Mouse (Mus musculus): ENCODE measurements around the gene Serinc3.
"Not testable (repeated sequence)": the region's sequence is repeated elsewhere in the genome, so short reads cannot be mapped to it uniquely, and the experiment has no call there.

Gene Serinc3

DNA sequence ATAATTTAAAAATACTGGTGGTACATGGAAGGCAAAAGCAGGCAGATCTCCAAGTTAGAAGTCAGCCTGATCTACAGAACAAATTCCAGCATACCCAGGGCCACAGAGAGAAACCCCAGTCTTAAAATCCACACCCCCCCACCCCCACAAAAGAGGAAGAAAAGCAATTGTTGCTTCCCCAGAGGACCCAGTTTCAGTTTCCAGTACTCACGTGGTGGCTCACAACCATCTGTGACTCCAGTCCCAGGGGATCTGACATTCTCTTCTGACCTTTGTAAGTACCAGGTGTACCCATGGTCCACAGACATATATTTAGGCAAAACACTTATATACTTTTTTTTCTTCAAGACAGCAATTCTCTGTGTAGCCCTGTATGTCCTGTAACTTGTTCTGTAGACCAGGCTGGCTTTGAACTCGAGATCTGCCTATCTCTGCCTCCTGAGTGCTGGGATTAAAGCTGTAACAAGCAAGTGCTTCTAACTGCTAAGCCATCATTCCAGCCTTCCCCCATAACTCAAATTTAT, 17.8 kb upstream of the Serinc3 start:
- peak; percentile 64 for DNase-seq (ENCODE audit: low read depth, low spot score)

- no peak for DNase-seq (ENCODE audit: low read depth, low spot score)
Observed at GRCm38 (mm10) chr2:163662076-163662475, 17.1 kb upstream of the Serinc3 start.

GRCm38 (mm10) chr2:163661371-163661850, 16.5 kb upstream of the Serinc3 start:
- DNase-seq (ENCODE audit: low read depth, low spot score): peak; percentile 61

GRCm38 (mm10) chr2:163660103-163660701, 15.3 kb upstream of the Serinc3 start:
- DNase-seq (ENCODE audit: low read depth, low spot score): no peak

DNA sequence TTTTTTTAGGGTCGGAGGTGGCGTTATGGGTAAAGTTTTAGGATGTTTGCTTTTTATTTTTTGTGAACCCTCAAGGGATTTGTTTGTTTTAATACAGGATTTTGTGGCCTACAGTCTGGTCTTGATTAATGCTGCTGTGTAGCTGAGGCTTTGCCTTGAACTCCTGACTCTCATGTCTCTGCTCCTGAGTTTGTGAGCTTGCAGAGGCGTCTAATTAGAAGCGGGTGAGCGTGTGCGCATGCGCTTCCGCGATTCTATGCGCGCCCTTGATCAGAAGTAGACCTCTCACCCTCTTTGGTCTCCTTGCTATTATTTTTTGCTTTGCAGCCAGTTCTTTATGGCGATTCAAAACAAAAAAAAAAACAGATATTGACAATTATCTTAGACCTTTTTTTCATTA, 14.5 kb upstream of the Serinc3 start:
- DNase-seq (ENCODE audit: low read depth, low spot score): no peak

DNA sequence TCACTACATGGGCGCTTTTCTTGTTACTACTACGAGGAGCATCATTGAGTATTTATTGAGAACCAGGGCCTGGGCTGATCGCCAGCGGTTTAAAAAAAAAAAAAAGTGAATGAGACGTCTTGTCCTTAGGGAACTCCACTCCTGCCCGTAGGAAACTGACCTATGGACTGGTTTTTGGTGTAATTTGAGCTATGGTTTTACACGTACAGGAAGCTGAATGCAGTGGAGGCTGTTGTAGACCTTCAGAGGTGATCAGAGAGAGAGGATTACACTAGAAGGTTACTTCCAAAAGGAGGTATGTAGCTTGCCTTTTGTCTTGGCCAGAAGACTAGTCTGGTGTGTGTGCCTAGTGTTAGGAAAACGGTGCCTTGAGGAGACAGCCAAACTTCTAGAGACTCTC, 14.0 kb upstream of the Serinc3 start:
- no peak for DNase-seq (ENCODE audit: low read depth, low spot score)

DNA sequence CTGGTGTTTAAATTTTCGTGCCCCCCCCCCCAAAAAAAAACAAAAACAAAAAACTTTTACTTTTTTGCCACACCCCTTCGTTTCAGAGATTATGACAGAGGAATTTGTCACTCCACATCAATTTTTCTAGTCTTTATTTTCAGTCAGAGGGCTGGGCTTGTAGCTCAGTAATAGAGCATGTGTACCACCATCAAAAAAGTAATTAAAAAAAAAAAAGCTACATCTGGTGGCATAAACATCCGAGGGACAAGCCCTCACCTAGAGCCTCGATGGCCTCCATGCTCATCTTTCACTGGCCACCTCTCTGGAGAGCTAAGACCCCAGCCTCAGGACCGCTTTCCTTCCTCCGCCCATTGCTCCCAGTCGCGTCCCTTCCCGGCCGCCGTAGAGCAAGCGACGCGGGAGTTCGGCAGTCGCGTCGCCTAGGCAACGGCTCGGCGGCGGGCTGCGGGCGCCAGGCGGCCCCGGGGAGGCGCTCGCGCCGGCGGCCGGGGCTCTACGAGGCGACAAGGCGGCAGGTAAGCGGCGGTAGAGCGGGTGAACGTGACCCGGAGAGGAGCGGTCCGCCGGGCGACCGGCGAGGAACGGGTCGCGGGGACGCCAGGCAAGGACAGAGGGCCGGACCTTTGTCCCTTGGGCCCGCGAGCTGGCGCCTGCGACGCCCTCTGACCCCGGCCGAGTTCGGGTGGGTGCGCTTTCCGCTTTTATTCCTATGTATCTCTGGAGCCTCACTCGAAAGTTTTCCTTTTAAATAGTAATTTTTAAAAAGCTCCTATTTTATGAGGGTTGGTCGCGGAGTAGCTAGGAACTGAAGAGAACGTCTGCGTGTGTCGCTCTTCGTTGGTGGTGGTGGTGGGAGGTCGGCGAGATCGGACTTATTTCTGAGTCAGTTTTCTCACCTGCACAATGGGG, 13.3 kb upstream of the Serinc3 start, which contains the start of gene Pkig:
Gene Pkig (plus strand): TSS at position 412 of the 912 bp plus-strand sequence.
- DNase-seq (ENCODE audit: low read depth, low spot score): peak; percentile 80

DNA sequence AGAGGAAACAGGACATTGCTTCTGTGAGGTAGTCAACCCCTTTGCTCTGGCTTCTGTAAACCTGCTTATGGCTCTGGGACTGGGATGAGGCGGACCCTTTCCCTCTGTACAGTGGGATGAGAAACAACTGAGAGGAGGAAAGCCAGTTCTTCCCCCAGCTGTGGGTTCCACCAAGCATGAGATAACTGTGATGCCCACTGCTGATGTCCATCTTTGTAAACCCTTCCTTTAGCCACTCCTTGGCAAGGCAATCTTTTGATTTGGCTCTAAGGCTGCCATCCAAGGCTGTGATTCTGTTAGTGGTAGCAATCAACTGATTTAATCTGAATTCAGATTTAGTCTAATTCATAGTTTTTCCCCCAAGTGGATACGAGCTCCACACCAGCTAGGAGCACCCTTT, 12.6 kb upstream of the Serinc3 start:
- no peak for DNase-seq (ENCODE audit: low read depth, low spot score)

DNA sequence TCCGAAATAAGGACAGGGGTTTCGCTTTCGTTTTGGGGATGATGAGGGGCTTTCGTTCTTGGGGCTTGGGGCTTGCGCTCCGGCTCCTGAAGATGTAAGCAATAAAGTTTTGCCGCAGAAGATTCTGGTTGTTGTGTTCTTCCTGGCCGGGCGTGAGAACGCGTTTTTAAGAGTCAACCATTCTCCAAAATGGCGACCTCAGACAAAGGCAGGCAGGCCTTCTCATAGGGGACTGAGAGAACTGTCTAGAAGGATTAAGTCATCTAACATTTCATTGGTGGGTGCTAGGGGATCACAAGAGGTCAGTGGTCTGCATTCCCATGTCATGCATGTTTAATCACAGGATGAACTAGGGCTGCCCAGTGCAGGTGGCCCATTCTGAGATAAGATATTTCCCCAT, 10.8 kb upstream of the Serinc3 start:
- not testable (repeated sequence) for DNase-seq (ENCODE audit: low read depth, low spot score)

- no peak for DNase-seq (ENCODE audit: low read depth, low spot score)
Observed at GRCm38 (mm10) chr2:163646461-163647080, 1.6 kb upstream of the Serinc3 start.

DNA sequence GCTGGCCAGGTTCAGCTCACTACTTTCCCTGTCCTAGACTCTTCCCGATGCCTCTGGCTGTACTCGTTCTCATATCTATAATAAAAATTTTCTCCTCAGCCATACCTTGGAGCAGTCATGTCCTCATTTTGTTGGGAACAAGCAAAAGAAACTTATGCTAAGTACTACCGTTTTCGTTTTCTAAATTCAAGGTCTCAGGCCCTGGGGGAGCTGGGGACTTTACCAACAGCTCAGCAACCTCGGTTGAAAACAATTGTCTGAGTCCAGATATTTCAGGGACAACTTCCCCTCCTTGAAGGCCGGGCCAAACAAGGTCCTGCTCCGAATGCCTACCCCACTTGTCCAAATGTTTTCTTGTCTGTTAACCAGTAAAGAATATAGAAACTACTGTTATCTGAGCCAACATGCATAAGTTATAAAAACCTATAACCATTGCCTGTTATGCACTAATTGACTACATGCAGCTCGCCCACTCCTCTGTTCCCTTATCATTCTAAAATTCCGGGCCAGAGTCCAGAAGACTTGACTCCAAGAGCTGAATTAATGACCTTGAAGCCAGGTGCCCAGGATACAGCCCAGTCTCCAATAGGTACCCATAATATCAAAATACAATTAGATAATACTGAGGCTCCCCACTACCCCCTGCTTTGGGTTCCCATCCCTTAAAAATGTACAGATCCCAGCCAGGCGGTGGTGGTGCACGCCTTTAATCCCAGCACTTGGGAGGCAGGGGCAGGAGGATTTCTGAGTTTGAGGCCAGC, 949 bp upstream of the Serinc3 start:
- DNase-seq (ENCODE audit: low read depth, low spot score): no peak

- DNase-seq (ENCODE audit: low read depth, low spot score): no peak
Observed at GRCm38 (mm10) chr2:163644047-163644446, 884 bp downstream of the Serinc3 start.

DNA sequence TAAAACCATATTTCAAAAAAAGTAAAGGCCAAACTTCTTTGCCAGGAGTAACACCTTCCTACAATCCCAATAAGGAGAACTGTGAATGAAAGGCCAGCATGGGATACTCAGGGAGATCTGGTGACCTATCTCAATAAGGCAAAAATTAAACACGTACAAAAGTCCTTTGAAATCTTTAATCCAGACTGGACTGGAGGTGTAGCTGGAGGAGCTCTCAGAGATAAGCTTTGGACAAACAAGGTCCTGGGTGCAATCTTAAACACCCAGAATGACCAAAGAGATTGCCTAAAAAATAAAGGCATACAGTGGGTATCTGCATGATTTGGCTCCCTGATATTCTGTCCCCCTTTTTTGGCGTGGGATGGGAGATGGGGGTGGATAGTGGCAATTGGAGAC, 1.4 kb downstream of the Serinc3 start:
- DNase-seq (ENCODE audit: low read depth, low spot score): no peak

- peak; percentile 84 for DNase-seq (ENCODE audit: low read depth, low spot score)
Observed at GRCm38 (mm10) chr2:163642685-163643575, 2.0 kb downstream of the Serinc3 start.

GRCm38 (mm10) chr2:163641681-163642080, 3.2 kb downstream of the Serinc3 start:
- no peak for DNase-seq (ENCODE audit: low read depth, low spot score)

- DNase-seq (ENCODE audit: low read depth, low spot score): no peak
Observed at GRCm38 (mm10) chr2:163640493-163640892, 4.4 kb downstream of the Serinc3 start.

GRCm38 (mm10) chr2:163637655-163638266, 7.2 kb downstream of the Serinc3 start:
- DNase-seq (ENCODE audit: low read depth, low spot score): no peak

- DNase-seq (ENCODE audit: low read depth, low spot score): no peak
Observed at GRCm38 (mm10) chr2:163636057-163636456, 8.9 kb downstream of the Serinc3 start.

- DNase-seq (ENCODE audit: low read depth, low spot score): no peak
Observed at GRCm38 (mm10) chr2:163634211-163634610, 10.7 kb downstream of the Serinc3 start.

GRCm38 (mm10) chr2:163631715-163632114, 13.2 kb downstream of the Serinc3 start:
- DNase-seq (ENCODE audit: low read depth, low spot score): no peak
